Mouse (Mus musculus): ENCODE measurements around the gene Atp2b2. TPM values are rescaled to one million over a fixed set of nuclear protein-coding genes. Genes with fewer than 3 reads are reported as not detected.
A peak's percentile ranks its signal among the peaks of the same experiment; 100 is the strongest.

Gene Atp2b2
- total RNA-seq, 1 experiment, result 0.67 TPM

GRCm38 (mm10) chr6:113904406-113904805 is 138.0 kb downstream of the Atp2b2 start:
- Histone ChIP-seq H3K4me1 (ENCODE audit: control insufficient read depth in 2 of 2, insufficient read depth in 2 of 2, low read length in 2 of 2, poor library complexity in 1 of 2) (no peaks in the 10 kb centered on the region), H3K27ac (ENCODE audit: insufficient read depth, low read depth, low read length, poor library complexity, severe bottlenecking) (no peak overlapping the region), H3K36me3 (ENCODE audit: control insufficient read depth, insufficient read depth, low read length, poor library complexity, severe bottlenecking) (no peaks in the 10 kb centered on the region), H3K9ac (ENCODE audit: insufficient read depth, low read depth, low read length, poor library complexity, severe bottlenecking) (no peak overlapping the region), H3K9me3 (ENCODE audit: control insufficient read depth, insufficient read depth, low read depth, low read length) (no peaks in the 10 kb centered on the region), H3K4me3 (ENCODE audit: insufficient read depth in 1 of 2, low read depth in 1 of 2, low read length in 2 of 2, poor library complexity in 1 of 2, severe bottlenecking in 1 of 2) (no peak overlapping the region)
- in situ Hi-C loops (cut with MboI; ENCODE audit: low sequenced_read_pairs in 2 of 2, unreplicated experiment in 2 of 2), result no loop called here
- DNase-seq (ENCODE audit: low read depth, low spot score), result no peak
- TF ChIP-seq MAFK (IDR thresholded peaks at IDR 0.05; ENCODE audit: insufficient read depth, low read depth, low read length) (no peak), HCFC1 (IDR thresholded peaks at IDR 0.05; ENCODE audit: borderline replicate concordance, insufficient read depth, low read length) (no peak), ZC3H11A (IDR thresholded peaks at IDR 0.05; ENCODE audit: borderline replicate concordance, low read depth, low read length) (no peak), CHD2 (IDR thresholded peaks at IDR 0.05; ENCODE audit: low read depth, low read length) (no peak), ZNF384 (IDR thresholded peaks at IDR 0.05; ENCODE audit: low read depth, low read length) (no peak)

GRCm38 (mm10) chr6:113896023-113896422 is 146.4 kb downstream of the Atp2b2 start:
- Histone ChIP-seq H3K36me3 (ENCODE audit: control insufficient read depth, insufficient read depth, low read length, poor library complexity, severe bottlenecking) (no peaks in the 10 kb centered on the region), H3K4me1 (ENCODE audit: control insufficient read depth in 2 of 2, insufficient read depth in 2 of 2, low read length in 2 of 2, poor library complexity in 1 of 2) (peaks cover 0 to 4% of the 10 kb centered on the region in 2 experiments; a peak in 1 of 4 replicates), H3K27ac (ENCODE audit: insufficient read depth, low read depth, low read length, poor library complexity, severe bottlenecking) (no peak overlapping the region), H3K4me3 (ENCODE audit: insufficient read depth in 1 of 2, low read depth in 1 of 2, low read length in 2 of 2, poor library complexity in 1 of 2, severe bottlenecking in 1 of 2) (no peak overlapping the region), H3K9me3 (ENCODE audit: control insufficient read depth, insufficient read depth, low read depth, low read length) (no peaks in the 10 kb centered on the region), H3K9ac (ENCODE audit: insufficient read depth, low read depth, low read length, poor library complexity, severe bottlenecking) (no peak overlapping the region)
- no peak for TF ChIP-seq CHD2 (IDR thresholded peaks at IDR 0.05; ENCODE audit: low read depth, low read length)
- no peak for TF ChIP-seq HCFC1 (IDR thresholded peaks at IDR 0.05; ENCODE audit: borderline replicate concordance, insufficient read depth, low read length)
- TF ChIP-seq MAFK (IDR thresholded peaks at IDR 0.05; ENCODE audit: insufficient read depth, low read depth, low read length), result no peak
- no peak for TF ChIP-seq ZC3H11A (IDR thresholded peaks at IDR 0.05; ENCODE audit: borderline replicate concordance, low read depth, low read length)
- no peak for TF ChIP-seq ZNF384 (IDR thresholded peaks at IDR 0.05; ENCODE audit: low read depth, low read length)
- in situ Hi-C loops (cut with MboI; ENCODE audit: low sequenced_read_pairs in 2 of 2, unreplicated experiment in 2 of 2), result no loop called here
- DNase-seq (ENCODE audit: low read depth, low spot score), result no peak

GRCm38 (mm10) chr6:113894008-113894407 is 148.4 kb downstream of the Atp2b2 start:
- Histone ChIP-seq H3K4me1 (ENCODE audit: control insufficient read depth in 2 of 2, insufficient read depth in 2 of 2, low read length in 2 of 2, poor library complexity in 1 of 2) (peaks cover 0 to 12% of the 10 kb centered on the region in 2 experiments; a peak in 1 of 4 replicates), H3K27ac (ENCODE audit: insufficient read depth, low read depth, low read length, poor library complexity, severe bottlenecking) (no peak overlapping the region), H3K9me3 (ENCODE audit: control insufficient read depth, insufficient read depth, low read depth, low read length) (no peaks in the 10 kb centered on the region), H3K9ac (ENCODE audit: insufficient read depth, low read depth, low read length, poor library complexity, severe bottlenecking) (no peak overlapping the region), H3K36me3 (ENCODE audit: control insufficient read depth, insufficient read depth, low read length, poor library complexity, severe bottlenecking) (no peaks in the 10 kb centered on the region), H3K4me3 (ENCODE audit: insufficient read depth in 1 of 2, low read depth in 1 of 2, low read length in 2 of 2, poor library complexity in 1 of 2, severe bottlenecking in 1 of 2) (no peak overlapping the region)
- in situ Hi-C loops (cut with MboI; ENCODE audit: low sequenced_read_pairs in 2 of 2, unreplicated experiment in 2 of 2), result no loop called here
- TF ChIP-seq ZC3H11A (IDR thresholded peaks at IDR 0.05; ENCODE audit: borderline replicate concordance, low read depth, low read length) (no peak), CHD2 (IDR thresholded peaks at IDR 0.05; ENCODE audit: low read depth, low read length) (no peak), ZNF384 (IDR thresholded peaks at IDR 0.05; ENCODE audit: low read depth, low read length) (no peak)
- DNase-seq (ENCODE audit: low read depth, low spot score), result no peak

GRCm38 (mm10) chr6:113892091-113892674 is 150.2 kb downstream of the Atp2b2 start:
- Histone ChIP-seq H3K9me3 (ENCODE audit: control insufficient read depth, insufficient read depth, low read depth, low read length) (no peaks in the 10 kb centered on the region), H3K4me3 (ENCODE audit: insufficient read depth in 1 of 2, low read depth in 1 of 2, low read length in 2 of 2, poor library complexity in 1 of 2, severe bottlenecking in 1 of 2) (peak overlapping the region; percentile 15 to 92; a peak in 2 of 4 replicates), H3K4me1 (ENCODE audit: control insufficient read depth in 2 of 2, insufficient read depth in 2 of 2, low read length in 2 of 2, poor library complexity in 1 of 2) (peaks cover 0 to 17% of the 10 kb centered on the region in 2 experiments; a peak in 1 of 4 replicates), H3K36me3 (ENCODE audit: control insufficient read depth, insufficient read depth, low read length, poor library complexity, severe bottlenecking) (no peaks in the 10 kb centered on the region), H3K27ac (ENCODE audit: insufficient read depth, low read depth, low read length, poor library complexity, severe bottlenecking) (no peak overlapping the region), H3K9ac (ENCODE audit: insufficient read depth, low read depth, low read length, poor library complexity, severe bottlenecking) (no peak overlapping the region)
- in situ Hi-C loops (cut with MboI; ENCODE audit: low sequenced_read_pairs in 2 of 2, unreplicated experiment in 2 of 2), result no loop called here
- TF ChIP-seq ZC3H11A (IDR thresholded peaks at IDR 0.05; ENCODE audit: borderline replicate concordance, low read depth, low read length), result no peak
- no peak for TF ChIP-seq CHD2 (IDR thresholded peaks at IDR 0.05; ENCODE audit: low read depth, low read length)
- TF ChIP-seq HCFC1 (IDR thresholded peaks at IDR 0.05; ENCODE audit: borderline replicate concordance, insufficient read depth, low read length), result no peak
- TF ChIP-seq MAFK (IDR thresholded peaks at IDR 0.05; ENCODE audit: insufficient read depth, low read depth, low read length), result no peak
- TF ChIP-seq ZNF384 (IDR thresholded peaks at IDR 0.05; ENCODE audit: low read depth, low read length), result no peak
- no peak for DNase-seq (ENCODE audit: low read depth, low spot score)
